ENCODE assay signal across 9 mouse cellular contexts in genomic region chr4:125882531-125882930, GRCm38 (mm10).
DNase-seq lines count a peak whose midpoint lies in the region; ATAC-seq and TF ChIP-seq lines count a peak whose summit lies in the region.
"Had no signal": no experiment of that assay in that cellular context is flagged by ENCODE, and none has a peak within 500 bp of the region (broad histone marks: within the 10 kb centered on the region; RNA-seq: fewer than 3 reads in every experiment).

No protein-coding gene starts in this region.

- no peak for TF ChIP-seq CTCF in brain, embryonic 14.5 days (IDR thresholded peaks at IDR 0.05; ENCODE audit: borderline replicate concordance, extremely low read depth, insufficient read depth, insufficient read length)

- ATAC-seq in neural tube, embryonic 15.5 days (ENCODE audit: low FRiP score) = 0 out of 2 replicates have a peak, but pooled peaks have one; percentile 9
- no peak for ATAC-seq in megakaryocyte-erythroid progenitor cell, adult 5-6 weeks (replicated peaks; ENCODE audit: low FRiP score, low TSS enrichment, poor library complexity, severe bottlenecking)
- ATAC-seq in forebrain, embryonic 12.5 days (ENCODE audit: low FRiP score) = no peak

- no peaks in the 10 kb centered on the region for H3K36me3 ChIP-seq in neural tube, embryonic 15.5 days
- no peaks in the 10 kb centered on the region for H3K36me3 ChIP-seq in forebrain, embryonic 12.5 days (replicated peaks)

- H3K9me3 ChIP-seq in neural tube, embryonic 15.5 days (replicated peaks) = no peaks in the 10 kb centered on the region
- H3K9me3 ChIP-seq in forebrain, embryonic 12.5 days = no peaks in the 10 kb centered on the region

- H3K4me2 ChIP-seq in neural tube, embryonic 15.5 days = no peak overlapping the region
- H3K4me2 ChIP-seq in forebrain, embryonic 12.5 days = no peak overlapping the region

- peaks cover 33% of the 10 kb centered on the region for H3K4me1 ChIP-seq in neural tube, embryonic 15.5 days
- H3K4me1 ChIP-seq in forebrain, embryonic 12.5 days = peaks cover 19% of the 10 kb centered on the region

- no peak overlapping the region for H3K4me3 ChIP-seq in neural tube, embryonic 15.5 days (replicated peaks)
- no peak overlapping the region for H3K4me3 ChIP-seq in forebrain, embryonic 12.5 days (replicated peaks)

- H3K9ac ChIP-seq in neural tube, embryonic 15.5 days (replicated peaks) = no peak overlapping the region
- no peak overlapping the region for H3K9ac ChIP-seq in forebrain, embryonic 12.5 days
- H3K9ac ChIP-seq: liver, embryonic 14.5 days had no signal

- no peaks in the 10 kb centered on the region for H3K27me3 ChIP-seq in neural tube, embryonic 15.5 days (replicated peaks)
- H3K27me3 ChIP-seq in forebrain, embryonic 12.5 days = 0 out of 2 replicates have a peak, but pooled peaks cover 3% of the 10 kb centered on the region

- peak; percentile 3 for DNase-seq in lung, postnatal 14 days
- no peak for DNase-seq in lung, postnatal 4 days
- DNase-seq in brain, embryonic 14.5 days (ENCODE audit: low read depth) = peak; percentile 66
- peak; percentile 47 for DNase-seq in kidney, adult 9 months
- no peak for DNase-seq in layer of hippocampus, adult 18-20 months (ENCODE audit: low spot score in 2 of 2)

- H3K27ac ChIP-seq in neural tube, embryonic 15.5 days (replicated peaks) = peak overlapping the region; percentile 19; the same call in 1 of the 2 replicates
- no peak overlapping the region for H3K27ac ChIP-seq in forebrain, embryonic 12.5 days
- H3K27ac ChIP-seq: liver, embryonic 14.5 days had no signal

- no peak for TF ChIP-seq POLR2A in brain, embryonic 14.5 days (IDR thresholded peaks at IDR 0.05; ENCODE audit: borderline replicate concordance, extremely low read depth, insufficient read depth, insufficient read length, poor library complexity, severe bottlenecking)

- 42% methylated on average over 3 of the region's 3 CpGs for WGBS in neural tube, embryonic 15.5 days
- 40% methylated on average over 3 of the region's 3 CpGs for WGBS in forebrain, embryonic 12.5 days

Comparison
In these comparisons a context has a peak if more than half of its experiments do, and no peak if none do; other contexts are left out.
1. DNase-seq: peak in lung, postnatal 14 days (single experiment), brain, embryonic 14.5 days (single experiment) and kidney, adult 9 months (single experiment); none in lung, postnatal 4 days (0 of 2) and layer of hippocampus, adult 18-20 months (0 of 2).